Comparison of ENCODE assay signal across 16 mouse cellular contexts in the genomic region with DNA sequence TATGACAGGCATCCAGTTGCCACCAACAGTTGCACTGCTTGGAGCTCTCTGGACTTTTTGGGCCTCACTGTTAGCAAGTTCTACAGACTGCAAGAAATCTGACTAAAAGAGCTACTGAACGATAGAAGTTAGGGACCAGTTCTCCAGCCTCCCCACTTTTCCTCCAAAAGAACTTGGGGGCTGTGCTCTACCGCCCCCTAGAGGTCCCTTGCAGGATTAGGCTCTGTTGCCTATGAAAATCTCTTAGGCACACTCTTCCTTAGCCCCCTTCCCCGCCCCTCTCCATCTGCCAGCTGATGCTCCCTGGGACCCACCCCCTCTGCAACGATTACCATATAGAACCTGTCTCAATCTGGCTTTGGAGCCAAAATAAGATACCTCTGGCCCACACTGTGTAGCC. TPM values are rescaled to one million over a fixed set of nuclear protein-coding genes. Genes with fewer than 3 reads are reported as not detected.
DNase-seq lines count a peak whose midpoint lies in the region; ATAC-seq and TF ChIP-seq lines count a peak whose summit lies in the region.
"Had no signal": no experiment of that assay in that cellular context is flagged by ENCODE, and none has a peak within 500 bp of the region (broad histone marks: within the 10 kb centered on the region; RNA-seq: fewer than 3 reads in every experiment).

No protein-coding gene starts in this region.

- H3K9me3 ChIP-seq in hindbrain, embryonic 11.5 days (ENCODE audit: control insufficient read depth, low read length) = no peaks in the 10 kb centered on the region
- H3K9me3 ChIP-seq in hindbrain, embryonic 10.5 days = no peaks in the 10 kb centered on the region
- H3K9me3 ChIP-seq: embryonic facial prominence, embryonic 15.5 days; heart, embryonic 15.5 days; liver, embryonic 15.5 days had no signal

- H3K4me2 ChIP-seq in hindbrain, embryonic 11.5 days (replicated peaks; ENCODE audit: low read depth, low read length) = no peak overlapping the region
- H3K4me2 ChIP-seq: embryonic facial prominence, embryonic 15.5 days; heart, embryonic 15.5 days; liver, embryonic 15.5 days had no signal

- H3K27me3 ChIP-seq in hindbrain, embryonic 11.5 days (ENCODE audit: control insufficient read depth, insufficient read depth, low read length) = peaks cover 2% of the 10 kb centered on the region; the same call in 1 of the 2 replicates
- H3K27me3 ChIP-seq in hindbrain, embryonic 10.5 days (ENCODE audit: insufficient read depth, poor library complexity, severe bottlenecking) = peaks cover 20% of the 10 kb centered on the region
- no peaks in the 10 kb centered on the region for H3K27me3 ChIP-seq in testis, adult 2 months (ENCODE audit: control insufficient read depth, insufficient read depth, low read length)
- H3K27me3 ChIP-seq in small intestine, adult 2 months (ENCODE audit: control insufficient read depth, insufficient read depth, low read length) = no peaks in the 10 kb centered on the region
- H3K27me3 ChIP-seq: embryonic facial prominence, embryonic 15.5 days; liver, embryonic 15.5 days had no signal

- WGBS in hindbrain, embryonic 11.5 days = 54% methylated on average over 4 of the region's 4 CpGs
- 64% methylated on average over 4 of the region's 4 CpGs for WGBS in hindbrain, embryonic 10.5 days
- 50% methylated on average over 4 of the region's 4 CpGs for WGBS in bone marrow, adult 2 months
- 54% methylated on average over 4 of the region's 4 CpGs for WGBS in small intestine, adult 2 months

- no peak overlapping the region for H3K9ac ChIP-seq in hindbrain, embryonic 11.5 days (ENCODE audit: low read depth, low read length)
- H3K9ac ChIP-seq: embryonic facial prominence, embryonic 15.5 days; heart, embryonic 15.5 days; liver, embryonic 15.5 days had no signal

- peak; percentile 47; the same call in 1 of the 2 replicates for TF ChIP-seq CTCF in testis, adult 2 months (IDR thresholded peaks at IDR 0.05; ENCODE audit: control insufficient read depth, insufficient read depth, insufficient replicate concordance, low read depth, low read length)
- peak; percentile 49 for TF ChIP-seq CTCF in bone marrow, adult 2 months (IDR thresholded peaks at IDR 0.05; ENCODE audit: control insufficient read depth, insufficient read depth, low read length)
- TF ChIP-seq CTCF in small intestine, adult 2 months (IDR thresholded peaks at IDR 0.05; ENCODE audit: extremely low read depth, insufficient read length, insufficient replicate concordance, low read depth, low read length) = peak; percentile 52; the same call in 1 of the 2 replicates

- H3K4me1 ChIP-seq in hindbrain, embryonic 11.5 days (replicated peaks; ENCODE audit: control insufficient read depth, insufficient read depth, low read length) = no peaks in the 10 kb centered on the region; the same call in 1 of the 2 replicates
- H3K4me1 ChIP-seq in hindbrain, embryonic 10.5 days (replicated peaks) = peaks cover 43% of the 10 kb centered on the region
- H3K4me1 ChIP-seq in testis, adult 2 months (ENCODE audit: control insufficient read depth, insufficient read depth, low read length) = no peaks in the 10 kb centered on the region
- H3K4me1 ChIP-seq in bone marrow, adult 2 months (ENCODE audit: control insufficient read depth, insufficient read depth, low read length) = no peaks in the 10 kb centered on the region
- H3K4me1 ChIP-seq in small intestine, adult 2 months (ENCODE audit: control insufficient read depth, insufficient read depth, insufficient read length, low read length) = no peaks in the 10 kb centered on the region
- H3K4me1 ChIP-seq: liver, embryonic 15.5 days had no signal

- peak; percentile 26 for DNase-seq in hindbrain, embryonic 11.5 days (ENCODE audit: low spot score)
- no peak for DNase-seq in hindbrain, embryonic 10.5 days (ENCODE audit: low spot score)
- no peak for DNase-seq in testis, postnatal 10 days (ENCODE audit: low spot score)
- no peak for DNase-seq in frontal cortex, postnatal 36 days (ENCODE audit: low spot score in 2 of 2)
- no peak for DNase-seq in heart, postnatal 10 days
- DNase-seq: adrenal gland, adult 8-10 months; cerebellum, adult 9-11 months; kidney, adult 2 months had no signal

- ATAC-seq in hindbrain, embryonic 11.5 days (ENCODE audit: low FRiP score) = no peak

- TF ChIP-seq POLR2A in testis, adult 2 months (IDR thresholded peaks at IDR 0.05; ENCODE audit: control insufficient read depth, low read depth, low read length) = no peak
- no peak for TF ChIP-seq POLR2A in bone marrow, adult 2 months (IDR thresholded peaks at IDR 0.05; ENCODE audit: borderline replicate concordance, control insufficient read depth, low read depth, low read length)
- TF ChIP-seq POLR2A in small intestine, adult 2 months (IDR thresholded peaks at IDR 0.05; ENCODE audit: low read depth, low read length) = no peak

- no peak overlapping the region for H3K27ac ChIP-seq in hindbrain, embryonic 11.5 days (ENCODE audit: low read depth, low read length)
- no peak overlapping the region for H3K27ac ChIP-seq in hindbrain, embryonic 10.5 days
- H3K27ac ChIP-seq in testis, adult 2 months (ENCODE audit: control insufficient read depth, insufficient read depth, low read depth, low read length) = no peak overlapping the region
- H3K27ac ChIP-seq in bone marrow, adult 2 months (ENCODE audit: control insufficient read depth, insufficient read depth, low read depth, low read length, poor library complexity) = no peak overlapping the region
- no peak overlapping the region for H3K27ac ChIP-seq in small intestine, adult 2 months (ENCODE audit: insufficient read depth, low read depth, low read length)
- H3K27ac ChIP-seq: embryonic facial prominence, embryonic 15.5 days; heart, embryonic 15.5 days; liver, embryonic 15.5 days had no signal

- intact Hi-C loops in heart, postnatal 10 days (cut with DNase I) = no loop called here

- no peak overlapping the region for H3K4me3 ChIP-seq in hindbrain, embryonic 11.5 days (ENCODE audit: low read depth, low read length)
- H3K4me3 ChIP-seq in hindbrain, embryonic 10.5 days = no peak overlapping the region
- H3K4me3 ChIP-seq in testis, adult 2 months (ENCODE audit: control insufficient read depth, low read depth, low read length) = no peak overlapping the region
- no peak overlapping the region for H3K4me3 ChIP-seq in bone marrow, adult 2 months (replicated peaks; ENCODE audit: control insufficient read depth, low read depth, low read length)
- H3K4me3 ChIP-seq in small intestine, adult 2 months (ENCODE audit: low read depth, low read length) = no peak overlapping the region
- H3K4me3 ChIP-seq: embryonic facial prominence, embryonic 15.5 days; heart, embryonic 15.5 days; liver, embryonic 15.5 days had no signal

- H3K36me3 ChIP-seq in hindbrain, embryonic 11.5 days (ENCODE audit: control insufficient read depth, insufficient read depth, low read length) = no peaks in the 10 kb centered on the region
- no peaks in the 10 kb centered on the region for H3K36me3 ChIP-seq in hindbrain, embryonic 10.5 days
- no peaks in the 10 kb centered on the region for H3K36me3 ChIP-seq in testis, adult 2 months (ENCODE audit: control insufficient read depth, insufficient read depth, low read length)
- no peaks in the 10 kb centered on the region for H3K36me3 ChIP-seq in small intestine, adult 2 months (ENCODE audit: control insufficient read depth, insufficient read depth, low read length)
- H3K36me3 ChIP-seq: embryonic facial prominence, embryonic 15.5 days; heart, embryonic 15.5 days; liver, embryonic 15.5 days had no signal

RNA-seq across cellular contexts. Expression of gene Gjb5, which starts 5.3 kb away (rescaled TPM):
- polyA plus RNA-seq in hindbrain, embryonic 11.5 days (2014; fragmentation: Nextera tagmentation; extraction: Ambion mirVana) = 0.66 and 0.92 TPM in 2 replicates
- 0.85 and 2.1 TPM in 2 replicates for polyA plus RNA-seq in hindbrain, embryonic 10.5 days (2016; fragmentation: Nextera tagmentation; extraction: Ambion mirVana)
- 0.11 TPM in 1 of 2 replicates, not detected in the other for polyA plus RNA-seq in testis, adult 2 months (2012; rRNA removed)
- 1.7 TPM in 1 of 2 replicates, not detected in the other for polyA plus RNA-seq in bone marrow, adult 2 months (2011; ENCODE audit: insufficient read depth, insufficient read length, low replicate concordance, missing spikeins)
- 0.10 and 0.23 TPM in 2 replicates for polyA plus RNA-seq in small intestine, adult 2 months (2012; rRNA removed)
- under 1 TPM; 0.53 to 0.55 TPM for total RNA-seq in heart, postnatal 10 days (2021)
- total RNA-seq: left cerebral cortex, adult 18-20 months; MEL had no signal

RNA-seq across cellular contexts. Expression of gene Gjb4, which starts 9.4 kb away (rescaled TPM):
- 0.24 and 0.39 TPM in 2 replicates for polyA plus RNA-seq in hindbrain, embryonic 11.5 days (2014; fragmentation: Nextera tagmentation; extraction: Ambion mirVana)
- polyA plus RNA-seq in hindbrain, embryonic 10.5 days (2016; fragmentation: Nextera tagmentation; extraction: Ambion mirVana) = 0.15 and 0.21 TPM in 2 replicates
- polyA plus RNA-seq in testis, adult 2 months (2012; rRNA removed) = not detected in 2 replicates
- polyA plus RNA-seq in bone marrow, adult 2 months (2011; ENCODE audit: insufficient read depth, insufficient read length, low replicate concordance, missing spikeins) = not detected in 2 replicates
- 0.18 and 0.53 TPM in 2 replicates for polyA plus RNA-seq in small intestine, adult 2 months (2012; rRNA removed)
- not detected for total RNA-seq in heart, postnatal 10 days (2021)
- total RNA-seq: adrenal gland, adult 8-10 months; left cerebral cortex, adult 18-20 months; MEL had no signal
- polyA plus RNA-seq: heart, embryonic 15.5 days; liver, embryonic 15.5 days had no signal

RNA-seq across cellular contexts. Expression of gene Gjb3, which starts 32.7 kb away (rescaled TPM):
- 0.77 and 1.7 TPM in 2 replicates for polyA plus RNA-seq in hindbrain, embryonic 11.5 days (2014; fragmentation: Nextera tagmentation; extraction: Ambion mirVana)
- 2.2 and 6.2 TPM in 2 replicates for polyA plus RNA-seq in hindbrain, embryonic 10.5 days (2016; fragmentation: Nextera tagmentation; extraction: Ambion mirVana)
- 3.2 and 3.6 TPM in 2 replicates for polyA plus RNA-seq in testis, adult 2 months (2012; rRNA removed)
- 4.3 TPM in 1 of 2 replicates, not detected in the other for polyA plus RNA-seq in bone marrow, adult 2 months (2011; ENCODE audit: insufficient read depth, insufficient read length, low replicate concordance, missing spikeins)
- polyA plus RNA-seq in small intestine, adult 2 months (2012; rRNA removed) = 3.5 and 21.3 TPM in 2 replicates
- under 1 TPM; 0.22 to 0.37 TPM for total RNA-seq in heart, postnatal 10 days (2021)
- total RNA-seq: adrenal gland, adult 8-10 months; MEL had no signal

RNA-seq across cellular contexts. Expression of gene Gja4, which starts 49.5 kb away (rescaled TPM):
- 13.5 and 14.0 TPM in 2 replicates for polyA plus RNA-seq in hindbrain, embryonic 11.5 days (2014; fragmentation: Nextera tagmentation; extraction: Ambion mirVana)
- polyA plus RNA-seq in hindbrain, embryonic 10.5 days (2016; fragmentation: Nextera tagmentation; extraction: Ambion mirVana) = 13.5 and 18.8 TPM in 2 replicates
- polyA plus RNA-seq in testis, adult 2 months (2012; rRNA removed) = 2.4 and 3.1 TPM in 2 replicates
- polyA plus RNA-seq in bone marrow, adult 2 months (2011; ENCODE audit: insufficient read depth, insufficient read length, low replicate concordance, missing spikeins) = not detected in 2 replicates
- 5.1 and 7.0 TPM in 2 replicates for polyA plus RNA-seq in small intestine, adult 2 months (2012; rRNA removed)
- 10 to 100 TPM; 28.2 to 30.2 TPM for total RNA-seq in heart, postnatal 10 days (2021)
- total RNA-seq: MEL had no signal
